Mouse (Mus musculus) adipose tissue, adult 10 weeks (tissue): ENCODE data around the gene Npcd. TPM values are rescaled to one million over a fixed set of nuclear protein-coding genes. Genes with fewer than 3 reads are reported as not detected.

Experiments used
- polyA plus RNA-seq: library from polyadenylated mRNA; stranded (reverse); fragments of 350-450 nt; fragmentation: Illumina TruSeq; extraction: RNeasy Lipid Tissue Mini Kit (QIAGEN cat#74804); gene quantifications from one replicate; pipeline ENCODE4 v1.2.3, GENCODE M21; 2014; ENCODE audit warnings: low read depth, low replicate concordance

Gene Npcd
- 1.1 TPM for polyA plus RNA-seq

DNA sequence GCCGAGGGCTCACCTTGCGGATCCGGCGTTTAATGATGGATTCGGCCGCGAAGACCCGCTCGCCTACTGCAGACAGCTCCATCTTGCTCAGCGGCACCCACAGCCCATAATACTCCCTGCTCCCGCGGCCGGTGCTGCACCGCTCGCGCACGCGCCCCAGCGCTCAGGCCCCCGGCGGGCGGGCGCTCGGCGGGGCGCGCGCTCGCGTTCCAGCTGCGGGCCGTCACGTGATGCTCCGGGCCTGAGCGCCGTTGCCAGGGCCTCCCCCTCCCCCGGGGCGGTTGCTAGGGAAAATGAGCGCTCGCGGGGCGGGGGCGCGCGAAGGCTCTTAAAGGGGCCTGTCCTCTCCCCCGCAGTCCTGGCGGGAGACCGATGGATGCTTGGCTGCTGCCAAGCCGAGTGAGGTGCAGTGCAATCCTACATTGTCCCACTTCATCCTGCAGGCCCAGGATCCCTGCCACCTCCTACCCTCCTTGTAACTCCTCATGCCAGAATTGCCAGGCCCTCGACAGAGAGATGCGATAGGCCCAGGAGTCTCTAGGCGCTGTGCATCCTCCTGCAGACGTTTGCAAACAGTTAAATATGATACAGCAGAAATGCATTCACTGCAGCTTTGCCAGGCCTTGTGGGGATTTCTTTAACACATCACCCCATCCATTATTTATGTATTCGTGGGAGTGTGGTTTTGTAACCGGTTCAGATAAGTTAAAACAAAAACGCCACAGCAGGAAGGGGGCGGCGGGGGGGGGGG, at the start of gene Npcd, which contains the start of gene Cbx6:
Npcd (minus strand) TSS at position 108 of the 751 bp plus-strand sequence.
Cbx6 (minus strand) TSS at position 559 of the 751 bp plus-strand sequence.

GRCm38 (mm10) chr15:79804352-79805071, 29.5 kb downstream of the Npcd start, which contains the start of gene Nptxr:
Gene Nptxr (minus strand): TSS chr15:79804766.

GRCm38 (mm10) chr15:79777749-79778148, 56.3 kb downstream of the Npcd start, which contains the start of gene Dnal4:
Gene Dnal4 (minus strand): TSS chr15:79777849.

DNA sequence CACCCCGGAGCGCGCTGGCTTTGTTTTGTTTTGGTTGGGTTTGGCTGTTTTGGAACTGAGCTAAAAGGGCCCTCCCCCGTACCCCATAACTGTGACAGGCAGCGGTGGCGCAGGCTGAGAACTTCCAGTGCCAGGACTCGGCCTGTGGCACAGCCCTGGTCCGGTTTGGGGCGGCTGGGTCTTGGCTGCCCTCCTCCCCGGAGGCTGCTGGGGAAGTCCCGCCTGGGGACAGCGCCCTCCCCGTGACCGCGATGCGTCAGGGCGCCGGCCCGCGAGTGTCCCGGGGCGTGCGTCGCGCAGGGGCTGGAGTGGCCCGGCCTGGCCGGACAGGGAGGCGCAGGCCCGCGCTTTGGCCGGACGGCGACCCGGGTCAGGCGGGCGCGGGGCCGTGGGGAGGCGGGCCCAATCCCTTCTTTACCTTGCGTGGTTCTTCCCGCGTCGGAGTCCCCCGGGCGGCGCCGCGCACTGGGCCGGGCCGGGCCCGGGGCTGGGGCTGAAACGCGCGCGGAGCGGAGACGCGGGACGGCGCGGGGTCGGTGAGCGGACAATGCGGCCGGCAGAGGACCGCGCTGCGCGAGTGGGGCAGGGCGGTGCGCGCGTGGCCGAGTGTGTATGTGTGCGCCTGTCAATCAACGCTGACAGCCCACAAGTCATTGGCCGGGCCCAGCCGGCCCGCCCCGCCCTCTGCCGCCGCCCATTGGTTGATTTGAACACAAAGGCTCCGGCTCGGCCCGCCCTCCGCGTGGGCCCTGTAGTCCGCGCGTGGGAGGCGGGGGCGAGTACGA, 91.9 kb downstream of the Npcd start, which contains the start of gene Sun2:
Sun2 (minus strand) TSS at position 616 of the 785 bp plus-strand sequence.

Other genes starting within 250 kb of the Npcd start
- 1.0 TPM for gene Dmc1, start 229.1 kb downstream of the Npcd start, polyA plus RNA-seq
- 5.0 TPM for gene Fam227a, start 175.3 kb downstream of the Npcd start, polyA plus RNA-seq
- 23.7 TPM for gene Cby1, start 175.0 kb downstream of the Npcd start, polyA plus RNA-seq
- 102 TPM for gene Tomm22, start 163.4 kb downstream of the Npcd start, polyA plus RNA-seq
- gene Josd1, start 146.3 kb downstream of the Npcd start, polyA plus RNA-seq = 28.7 TPM
- 29.5 TPM for gene Gtpbp1, start 143.4 kb downstream of the Npcd start, polyA plus RNA-seq
- gene Sun2, start 91.7 kb downstream of the Npcd start, polyA plus RNA-seq = 89.3 TPM
- 28.9 TPM for gene Dnal4, start 56.4 kb downstream of the Npcd start, polyA plus RNA-seq
- gene Nptxr, start 29.5 kb downstream of the Npcd start, polyA plus RNA-seq = 6.2 TPM
- 64.2 TPM for gene Cbx6, start 451 bp upstream of the Npcd start, polyA plus RNA-seq
- 76.7 TPM for gene Apobec3, start 57.4 kb upstream of the Npcd start, polyA plus RNA-seq
- 33.4 TPM for gene Cbx7, start 136.9 kb upstream of the Npcd start, polyA plus RNA-seq
- gene Pdgfb, start 180.7 kb upstream of the Npcd start, polyA plus RNA-seq = 18.1 TPM